Mouse (Mus musculus) cerebral cortex, adult 2 months (tissue): ENCODE results near the gene Ugt1a5.

Experiments used
- WGBS: fragments of 180-500 bp; shearing (Covaris S2); methylation state at CpG from one replicate; pipeline ENCODE4 v1.1.7; 2018; 5-methylcytosine and 5-hydroxymethylcytosine counted together

Ugt1a5 gene

DNA sequence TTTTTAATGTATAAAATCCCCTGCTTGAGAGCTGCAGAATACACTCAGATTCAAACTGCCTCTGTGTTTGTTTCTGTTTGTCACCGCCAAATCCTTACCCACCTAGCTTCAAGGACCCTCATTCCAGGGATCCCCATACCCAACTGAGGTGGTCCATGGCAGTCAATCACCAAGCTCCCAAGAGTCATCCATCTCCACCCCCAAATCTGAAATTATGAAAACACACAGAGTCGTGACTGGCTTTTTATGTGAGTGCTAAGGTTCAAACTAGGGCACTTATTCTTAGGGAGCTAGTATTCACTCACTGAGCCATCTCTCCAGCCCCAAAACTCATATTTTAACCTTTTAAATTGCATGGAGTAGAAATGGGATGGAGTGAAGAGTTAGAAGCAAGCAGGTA is 59.5 kb downstream of the Ugt1a5 start:
- WGBS, result 33% methylated on average over 2 of the region's 2 CpGs

DNA sequence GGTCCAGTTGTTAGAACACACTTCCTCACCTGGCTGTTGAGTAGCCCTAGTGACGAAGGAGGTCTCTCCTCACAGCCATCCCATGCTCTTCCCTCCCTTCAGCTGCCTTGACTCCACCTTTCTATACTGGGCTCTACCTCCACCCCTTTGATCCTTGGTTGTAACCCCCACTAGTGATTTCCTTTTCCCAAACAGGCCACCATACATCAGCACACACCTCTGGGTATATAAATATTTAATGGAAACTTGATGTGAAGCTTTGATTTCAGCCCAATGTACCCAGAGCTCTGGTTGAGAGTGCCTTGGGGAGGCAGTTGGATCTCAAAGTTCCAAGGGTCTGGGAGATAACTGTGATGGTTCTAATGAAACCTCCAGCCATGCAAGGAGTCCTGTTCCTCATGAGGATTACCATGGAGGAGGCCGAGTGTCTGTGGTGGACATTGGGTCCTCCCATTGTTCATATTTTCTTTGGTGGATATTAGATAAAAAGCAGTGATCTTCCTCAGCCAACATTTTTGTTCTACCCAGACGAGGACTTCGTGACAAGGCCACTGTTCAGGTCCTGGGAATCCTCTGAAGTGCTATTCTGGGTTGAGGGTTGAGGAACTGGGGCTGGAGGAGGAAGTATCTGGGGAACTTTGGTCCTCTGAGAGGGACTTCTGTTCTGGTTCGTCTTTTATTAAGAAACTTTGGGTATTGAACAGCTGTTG is 61.0 kb downstream of the Ugt1a5 start, which contains the start of gene Mroh2a:
Gene Mroh2a, plus strand, starts transcription at position 317 of the 710 bp plus-strand sequence.
- WGBS, result 55% methylated on average over 5 of the region's 5 CpGs

DNA sequence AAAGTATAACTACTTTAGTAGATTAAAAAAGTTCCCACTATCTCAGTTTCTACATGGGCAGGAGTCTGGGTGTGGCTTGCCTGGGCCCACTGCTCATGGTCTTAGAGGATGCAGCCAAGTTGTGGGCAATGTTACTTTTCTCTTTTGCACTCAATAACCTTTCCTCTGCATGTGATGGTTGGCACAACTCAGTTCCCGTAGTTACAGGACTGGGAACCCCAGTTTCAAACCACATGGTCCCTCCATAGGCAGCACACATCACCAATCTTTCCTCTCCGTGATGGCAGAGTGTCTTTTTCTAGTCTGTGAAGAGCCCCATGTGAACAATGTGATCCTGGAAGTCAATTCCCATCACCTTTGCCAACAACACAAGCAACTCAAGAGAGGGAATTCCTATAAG is 61.7 kb downstream of the Ugt1a5 start:
- 57% methylated on average over 2 of the region's 2 CpGs for WGBS

DNA sequence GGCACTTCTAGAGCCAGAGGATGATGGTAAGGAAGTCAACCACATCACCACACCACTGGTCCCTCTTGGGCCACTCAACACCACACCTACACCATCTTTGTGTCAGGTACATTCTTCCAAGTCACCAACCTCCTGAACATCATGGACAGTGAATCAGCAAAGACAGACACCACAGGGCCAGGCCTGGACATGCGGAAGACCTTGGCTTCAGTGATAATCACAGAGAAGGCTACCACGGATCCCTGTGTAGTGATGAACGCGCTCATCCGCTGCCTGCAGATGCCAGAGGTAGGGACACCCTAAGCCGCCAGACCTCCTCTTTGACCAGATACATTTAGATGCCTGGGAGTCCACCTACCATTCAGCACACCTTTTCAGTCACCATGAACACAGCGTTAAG is 62.3 kb downstream of the Ugt1a5 start:
- 73% methylated on average over 7 of the region's 7 CpGs for WGBS

DNA sequence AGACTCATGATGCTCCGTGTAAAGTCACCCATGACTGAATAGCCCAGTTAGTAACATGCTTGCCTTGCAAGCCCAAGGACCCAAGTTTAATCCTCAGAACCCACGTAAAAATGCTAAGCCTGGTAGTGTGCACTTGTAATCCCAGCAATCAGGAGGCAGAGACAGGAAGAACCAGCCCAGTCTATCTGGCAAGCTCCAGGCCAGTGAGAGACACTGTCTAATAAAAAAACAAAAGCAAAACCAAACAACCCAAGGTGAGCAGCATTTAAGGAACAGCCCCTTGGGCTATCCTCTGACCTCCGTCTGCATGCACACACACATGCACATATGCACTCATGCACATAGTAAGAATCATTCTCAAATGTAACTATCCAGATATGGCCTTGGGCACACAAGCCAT is 63.8 kb downstream of the Ugt1a5 start:
- WGBS, result 76% methylated on average over 3 of the region's 3 CpGs

DNA sequence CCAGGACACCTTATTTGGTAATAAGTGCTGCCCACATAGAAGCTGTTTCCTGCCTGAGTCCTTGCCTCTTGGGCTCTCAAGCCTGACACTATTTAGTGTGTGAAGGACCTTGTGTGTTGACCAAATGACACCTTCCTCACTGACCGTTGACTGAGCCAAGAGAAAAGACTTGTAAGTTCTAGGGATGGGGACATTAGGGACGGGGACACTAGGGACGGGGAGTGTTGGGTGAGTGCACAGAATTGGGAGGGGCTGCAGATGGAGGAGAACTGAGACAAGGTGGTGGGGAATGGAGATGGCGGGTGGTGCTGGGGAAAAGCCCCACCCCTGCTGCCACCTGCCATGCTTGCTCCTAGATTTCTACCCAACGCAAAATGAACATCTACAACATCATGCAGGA is 64.2 kb downstream of the Ugt1a5 start:
- 85% methylated on average over 5 of the region's 5 CpGs for WGBS

DNA sequence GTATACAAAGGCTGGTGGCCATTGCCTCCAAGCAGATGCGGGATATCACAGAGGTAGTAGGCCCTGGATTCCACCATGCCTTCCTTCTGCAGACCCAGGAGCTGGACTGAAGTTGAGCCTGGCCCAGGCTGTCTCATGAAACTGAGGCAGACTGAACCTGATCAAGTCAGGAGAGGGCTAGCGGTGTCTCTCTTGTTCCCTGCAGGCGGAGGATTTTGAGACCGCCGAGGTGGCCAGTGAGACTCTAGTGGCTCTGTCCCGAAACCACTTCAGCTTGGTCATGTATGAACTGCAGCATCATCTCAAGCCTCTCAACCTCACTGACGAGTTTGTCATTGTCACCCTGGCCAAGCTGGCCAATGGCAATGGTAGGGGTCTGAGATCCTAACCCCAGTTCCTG is 64.6 kb downstream of the Ugt1a5 start:
- 69% methylated on average over 7 of the region's 7 CpGs for WGBS

DNA sequence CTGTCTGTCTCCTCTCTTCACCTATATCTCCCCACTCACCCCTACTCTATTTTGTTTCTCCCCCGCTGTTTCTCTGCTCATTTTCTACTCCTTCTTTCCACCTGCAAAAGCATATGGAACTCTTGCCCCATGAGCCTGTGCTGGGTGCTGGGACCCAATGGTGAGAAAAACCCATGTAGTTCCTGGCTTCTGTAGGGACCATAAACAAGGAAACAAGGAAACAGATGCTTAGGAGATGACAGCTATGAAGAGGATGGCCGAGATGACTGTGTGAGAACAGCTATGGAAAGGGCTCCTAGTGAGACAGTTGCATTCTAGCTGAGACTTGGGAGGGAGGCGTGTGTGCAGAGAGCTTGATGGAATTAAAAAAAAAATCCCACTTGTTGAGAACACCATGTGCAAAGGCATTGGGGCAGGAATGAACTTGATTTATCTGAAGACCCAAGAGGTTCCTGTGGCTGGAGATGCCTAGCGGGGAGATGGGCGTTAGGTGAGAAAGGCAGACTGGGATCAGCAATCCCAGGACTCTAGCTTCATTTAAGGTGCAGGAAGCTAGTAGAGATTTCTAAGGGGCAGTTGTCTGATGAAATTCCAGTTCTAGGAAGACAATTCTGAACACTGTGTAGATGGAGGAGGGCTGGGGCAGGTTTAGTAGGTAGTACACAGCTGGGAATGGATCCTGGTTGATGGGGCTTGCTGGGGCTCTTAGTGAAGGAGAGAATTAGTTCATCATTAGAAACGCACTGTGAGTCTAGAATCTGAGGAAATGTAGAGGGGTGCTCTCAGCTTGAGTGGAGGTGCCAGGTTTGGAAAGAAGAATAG is 65.4 kb downstream of the Ugt1a5 start:
- 76% methylated on average over 6 of the region's 6 CpGs for WGBS

DNA sequence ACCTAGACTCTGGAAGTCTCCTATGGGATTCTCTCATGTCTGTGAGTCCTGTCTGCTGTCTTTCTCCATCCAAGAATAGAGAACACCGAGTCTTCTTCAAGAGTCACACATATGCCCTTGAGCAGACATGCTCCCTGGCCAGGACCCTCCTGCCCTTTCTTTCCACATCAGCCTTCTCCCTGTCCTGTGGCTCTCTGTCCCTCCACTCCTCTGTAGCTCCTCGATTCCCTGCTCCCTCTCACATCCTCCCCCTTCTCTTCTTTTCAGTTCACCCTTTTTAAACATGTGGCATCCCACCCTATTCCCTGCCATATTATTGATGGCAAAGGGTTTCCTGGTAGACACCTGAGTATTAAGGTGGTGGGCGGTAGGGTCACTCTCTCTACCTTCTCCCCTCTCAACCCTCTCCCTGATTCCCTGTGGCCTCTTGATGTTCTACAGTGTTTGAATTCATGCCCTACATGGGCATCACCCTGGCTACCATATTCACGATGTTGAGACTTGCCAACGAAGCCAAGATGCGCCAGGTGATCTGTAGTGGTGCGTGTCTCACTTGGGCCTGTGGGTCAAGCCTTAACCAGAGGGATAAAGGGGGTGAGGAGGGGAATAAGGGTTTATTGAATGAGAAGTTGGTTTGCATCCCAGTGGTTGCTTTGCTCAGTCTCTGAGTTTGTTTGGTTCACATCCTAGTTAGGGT is 66.1 kb downstream of the Ugt1a5 start:
- 66% methylated on average over 7 of the region's 7 CpGs for WGBS

DNA sequence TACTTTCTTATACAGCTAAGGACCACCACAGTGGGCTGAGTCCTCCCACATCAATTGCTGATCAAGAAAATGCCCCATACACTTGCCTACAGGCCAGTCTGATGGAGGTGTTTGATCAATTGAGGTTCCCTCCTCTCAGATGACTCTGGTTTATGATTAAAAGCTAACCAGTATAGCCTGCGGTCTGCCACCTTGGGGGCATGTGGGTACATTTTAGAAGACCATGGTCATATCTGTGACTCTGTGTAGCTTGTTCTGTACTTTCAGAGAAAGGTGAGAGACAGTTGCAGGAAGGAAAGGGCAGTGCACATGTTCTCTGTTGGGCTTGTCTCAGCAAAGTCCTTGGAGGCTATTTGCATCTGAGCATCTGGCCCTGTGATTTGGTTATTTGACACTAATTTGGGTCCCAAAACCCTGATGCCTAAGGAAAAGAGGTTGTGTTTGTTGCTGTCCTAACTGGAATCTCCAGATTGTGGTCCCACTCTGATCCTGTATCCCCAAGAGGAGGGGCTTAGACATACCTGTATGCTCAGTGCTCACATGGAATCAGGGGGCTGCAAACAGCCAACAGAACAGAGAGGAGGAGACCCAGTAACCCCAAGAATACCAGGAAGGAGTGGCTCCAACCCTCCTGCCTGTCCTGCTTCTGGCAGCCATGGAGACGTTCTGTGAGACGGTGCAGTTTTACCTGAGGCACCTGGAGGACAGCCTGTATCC is 67.0 kb downstream of the Ugt1a5 start:
- WGBS, result 56% methylated on average over 3 of the region's 3 CpGs

DNA sequence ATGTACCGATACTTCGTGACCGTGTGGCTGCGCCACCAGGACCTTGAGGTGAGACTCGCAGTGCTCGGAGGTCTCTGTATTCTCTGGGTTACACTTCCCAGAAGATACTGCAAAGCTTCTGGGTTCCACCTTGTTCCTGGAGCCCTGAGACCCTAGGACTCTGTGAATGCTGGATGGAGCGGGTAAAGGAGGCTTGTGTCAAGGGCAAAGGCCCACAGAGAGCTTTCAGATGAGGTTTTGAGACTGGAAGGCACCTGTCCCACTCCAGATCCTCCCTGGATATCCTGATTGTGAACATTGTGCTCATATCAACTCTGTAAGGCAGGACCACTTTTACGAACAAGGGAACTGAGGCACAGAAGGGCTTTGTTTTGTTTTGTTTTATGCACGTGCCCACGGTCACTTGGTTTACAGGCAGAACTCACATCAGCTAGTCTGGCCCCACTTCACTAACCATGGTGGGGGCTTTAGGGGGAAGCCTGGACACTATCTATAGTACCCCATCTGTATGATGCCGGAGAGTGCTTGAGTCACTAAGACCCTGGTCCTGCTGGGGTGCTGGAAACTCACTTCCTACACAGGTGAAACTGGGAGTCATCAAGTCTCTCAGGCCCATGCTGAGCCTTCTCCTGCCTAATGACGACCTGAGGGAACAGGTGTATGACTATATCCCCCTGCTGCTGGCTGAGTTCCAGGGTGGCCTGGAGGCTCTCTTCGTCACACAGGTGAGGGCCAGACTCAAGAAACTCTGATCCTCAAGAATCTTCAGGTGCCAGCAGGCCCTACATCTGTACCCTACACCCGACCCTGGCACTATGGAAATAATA is 67.8 kb downstream of the Ugt1a5 start:
- 71% methylated on average over 14 of the region's 14 CpGs for WGBS

DNA sequence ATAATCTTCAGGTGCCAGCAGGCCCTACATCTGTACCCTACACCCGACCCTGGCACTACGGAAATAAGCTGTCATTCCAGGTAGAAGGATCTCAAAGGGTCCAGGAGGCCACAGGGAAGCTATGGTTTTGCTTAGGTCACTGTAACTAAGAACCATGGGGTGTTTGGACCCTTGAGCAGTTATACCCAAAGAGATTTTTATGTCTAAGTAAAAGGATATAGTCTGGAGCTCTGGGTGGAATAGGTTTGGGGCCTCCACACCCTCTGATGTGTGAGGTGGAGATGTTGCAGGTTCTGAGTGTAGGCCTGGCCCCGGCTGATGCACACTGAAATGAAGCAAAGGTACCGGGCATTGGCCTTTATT is 68.4 kb downstream of the Ugt1a5 start:
- WGBS, result 63% methylated on average over 4 of the region's 4 CpGs

DNA sequence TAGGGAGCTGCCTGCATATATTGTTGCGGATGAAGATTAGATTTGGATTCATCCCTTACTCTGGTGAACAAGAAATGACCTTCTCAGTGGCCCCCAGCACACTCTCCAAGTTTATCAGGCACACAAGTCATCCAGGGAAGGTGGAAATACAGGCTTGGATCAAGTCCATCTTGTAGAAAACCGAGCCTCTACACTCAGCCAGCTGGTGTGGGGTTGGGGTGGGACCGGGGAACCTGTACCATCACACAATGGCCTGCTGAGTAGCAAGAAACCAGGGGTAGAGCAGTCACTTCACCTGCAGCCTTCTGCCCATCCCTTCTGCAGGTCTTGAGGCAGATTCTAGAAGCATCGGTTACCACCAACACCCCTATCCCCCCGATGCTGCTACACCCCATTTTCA is 68.8 kb downstream of the Ugt1a5 start:
- 44% methylated on average over 5 of the region's 5 CpGs for WGBS

DNA sequence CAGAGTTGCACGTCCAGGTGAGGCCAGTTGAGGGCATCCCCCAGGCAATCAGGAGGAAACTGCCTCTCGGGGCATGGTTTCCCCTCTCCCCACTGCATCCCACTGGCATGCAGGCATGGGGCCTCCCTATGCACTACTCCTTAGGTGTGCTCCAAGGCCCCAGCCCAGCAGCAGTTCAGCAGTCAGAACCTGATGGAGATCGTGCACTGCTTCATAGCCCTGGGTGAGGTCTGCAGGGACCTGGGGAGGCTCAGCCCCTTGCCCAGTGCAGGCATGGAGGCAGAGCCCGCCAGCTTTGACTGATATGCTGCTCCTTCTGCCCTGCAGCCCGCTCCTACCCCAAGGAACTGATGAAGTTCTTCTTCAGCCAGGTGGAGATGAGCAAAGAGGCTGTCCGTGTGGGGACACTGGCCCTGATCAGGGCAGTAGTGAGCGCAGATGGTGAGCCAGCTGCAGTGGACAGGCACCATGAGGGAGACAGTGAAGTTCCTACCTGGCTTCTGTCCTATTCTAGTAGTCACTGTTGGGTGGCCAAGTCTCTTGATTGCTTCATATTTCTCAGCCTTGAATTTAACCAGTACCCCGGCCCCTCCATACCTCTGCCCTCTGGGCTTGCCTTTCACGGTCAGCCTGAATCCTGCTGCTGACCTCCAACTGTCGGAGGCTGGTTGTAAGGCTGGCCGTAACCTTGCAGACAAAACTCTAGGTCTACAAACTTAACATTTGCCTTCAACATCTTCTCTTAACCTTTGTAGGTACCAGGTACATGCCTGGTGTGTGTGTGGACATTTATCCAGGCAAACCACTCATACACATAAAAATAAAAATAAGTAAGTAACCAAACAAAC is 69.5 kb downstream of the Ugt1a5 start:
- WGBS, result 64% methylated on average over 11 of the region's 11 CpGs

DNA sequence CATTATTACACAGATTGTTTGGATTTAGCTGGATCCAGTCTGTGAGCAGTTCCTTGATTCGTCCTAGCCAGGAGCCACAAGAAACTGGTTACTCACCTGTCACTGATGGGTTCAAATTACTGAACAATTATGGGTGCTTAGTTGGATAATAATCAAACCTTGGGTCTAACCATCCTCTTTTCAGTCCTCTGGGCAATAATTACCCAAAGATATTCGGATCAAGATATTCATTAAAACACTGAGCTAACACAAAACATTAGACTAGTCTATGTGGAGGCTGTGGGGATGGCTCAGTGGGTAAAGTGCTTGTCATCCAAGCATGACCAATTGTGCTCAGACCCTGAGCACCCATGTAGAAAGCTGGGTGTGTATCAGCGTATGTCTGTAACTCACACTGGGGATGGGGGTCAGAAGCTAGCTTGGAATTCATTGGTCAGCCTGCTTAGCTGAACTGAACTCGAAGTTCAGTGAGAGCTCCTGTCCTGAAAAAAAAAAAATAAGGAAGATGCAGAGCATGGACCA is 70.1 kb downstream of the Ugt1a5 start:
- WGBS, result 59% methylated on average over 4 of the region's 4 CpGs

DNA sequence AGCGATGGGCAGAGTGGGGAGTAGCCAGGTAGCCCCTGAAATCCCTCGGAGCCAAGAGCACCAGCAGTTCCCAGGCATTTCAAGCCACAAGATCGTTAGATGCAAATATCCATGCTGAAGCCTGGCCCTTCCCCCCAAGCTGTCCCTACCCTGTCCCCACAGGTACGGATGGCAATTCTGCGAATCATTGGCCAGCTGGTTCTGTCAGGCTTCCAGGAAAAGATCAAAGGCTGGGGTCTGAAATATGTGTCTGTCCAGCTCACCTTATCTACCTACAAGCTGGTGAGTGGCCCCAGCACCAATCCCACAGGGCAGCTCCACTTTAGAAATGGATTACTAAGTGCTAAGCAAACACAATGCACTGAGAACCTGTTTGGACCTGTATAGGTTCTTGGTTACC is 71.5 kb downstream of the Ugt1a5 start:
- WGBS, result 77% methylated on average over 5 of the region's 5 CpGs

DNA sequence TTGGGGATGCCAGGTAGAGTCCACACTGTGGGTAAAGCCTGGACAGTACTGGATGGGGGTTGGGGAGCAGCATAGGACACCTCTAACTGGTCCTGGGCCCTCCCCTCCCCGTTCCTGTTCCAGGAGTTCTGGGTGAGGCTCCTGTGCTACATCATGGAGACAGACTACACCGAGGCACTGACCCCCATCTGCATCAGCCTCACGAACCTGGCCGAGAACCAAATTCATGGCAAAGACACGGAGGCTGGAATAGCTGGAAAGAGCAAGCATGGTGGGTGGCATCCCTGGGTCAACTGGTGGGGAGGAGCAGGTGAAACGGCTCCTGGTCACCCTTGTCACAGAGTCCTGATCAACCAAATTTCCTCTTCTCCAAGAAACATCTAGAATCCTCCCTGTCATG is 73.0 kb downstream of the Ugt1a5 start:
- 79% methylated on average over 6 of the region's 6 CpGs for WGBS

DNA sequence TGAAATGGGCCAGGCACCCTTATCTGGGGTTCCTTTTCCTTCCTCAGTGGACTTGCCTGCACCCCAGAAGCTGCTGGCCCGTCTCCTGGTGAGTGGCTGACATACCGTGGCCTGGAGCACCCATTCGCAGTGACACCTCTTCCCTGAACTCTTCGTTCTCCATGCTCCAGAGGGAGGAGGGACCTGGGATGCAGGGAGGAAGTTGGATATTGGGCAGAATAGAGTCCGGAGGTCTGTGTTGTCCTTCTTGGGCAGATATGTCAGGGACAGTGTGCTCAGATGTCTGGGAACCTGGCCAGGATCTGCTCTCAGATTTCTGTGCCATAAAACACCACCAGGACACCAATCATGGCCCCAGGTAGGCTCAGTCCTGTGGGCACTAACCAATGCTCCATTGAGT is 74.3 kb downstream of the Ugt1a5 start:
- 77% methylated on average over 5 of the region's 5 CpGs for WGBS

DNA sequence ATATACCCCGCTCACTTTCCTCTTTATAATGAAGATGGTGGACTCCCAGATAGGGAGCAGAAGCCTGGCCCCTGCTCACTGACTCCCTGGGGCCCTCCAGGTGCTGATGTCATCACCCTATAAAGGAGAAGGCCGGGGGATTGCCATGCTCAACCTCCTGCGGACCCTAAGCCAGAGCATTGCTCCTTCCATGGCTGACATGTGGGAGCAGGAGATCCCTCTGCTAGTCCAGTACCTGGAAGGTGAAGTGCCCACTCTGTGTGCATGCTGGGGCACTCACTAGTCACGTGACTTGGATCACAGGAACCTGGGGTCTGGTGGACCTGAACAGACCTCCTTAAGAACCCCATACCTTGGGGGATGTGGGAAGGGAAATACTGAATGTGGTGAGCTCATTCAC is 74.8 kb downstream of the Ugt1a5 start:
- 68% methylated on average over 4 of the region's 4 CpGs for WGBS

DNA sequence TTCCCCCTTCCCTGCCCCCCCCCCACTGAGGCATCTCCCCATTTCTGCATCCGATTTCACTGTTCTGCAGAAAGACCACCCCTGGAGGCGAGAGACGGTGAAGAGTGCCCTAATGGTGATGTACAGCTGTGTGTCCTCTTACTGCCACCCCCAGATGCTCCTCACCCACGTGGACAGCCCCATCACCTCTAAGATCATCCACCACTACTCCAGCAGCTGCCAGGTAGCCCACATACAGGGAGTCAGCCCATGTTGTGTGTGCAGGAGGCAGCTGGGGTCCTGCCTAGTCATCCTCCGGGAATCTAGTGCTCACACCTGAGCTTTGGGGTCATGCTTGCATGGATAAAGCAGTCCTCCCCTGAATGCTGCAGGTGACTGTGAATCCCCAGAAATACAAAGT is 78.0 kb downstream of the Ugt1a5 start:
- WGBS, result 69% methylated on average over 5 of the region's 5 CpGs
